Mouse (Mus musculus) ES-E14 (cell line): Measurements from ENCODE around the gene Abca13. TPM values are rescaled to one million over a fixed set of nuclear protein-coding genes. Genes with fewer than 3 reads are reported as not detected.
"Not testable (repeated sequence)": the region's sequence is repeated elsewhere in the genome, so short reads cannot be mapped to it uniquely, and the experiment has no call there.

Experiments used
- DNase-seq: peaks from one replicate; pipeline ENCODE4 v3.0.0-alpha.2; 2013; ENCODE audit warnings: low read depth, low spot score
- H3K27ac ChIP-seq: 2 replicates; pipeline ENCODE4 v1.5.1; 2012; ENCODE audit warnings: low read depth, mild to moderate bottlenecking, low read length, moderate library complexity, mixed read lengths; ENCODE audit not compliant: poor library complexity, insufficient read depth, severe bottlenecking
- H3K36me3 ChIP-seq: 2 replicates; pipeline ENCODE4 v1.6.1; 2012; ENCODE audit warnings: mild to moderate bottlenecking, low read length, moderate library complexity, mixed read lengths; ENCODE audit not compliant: control insufficient read depth, poor library complexity, insufficient read depth, severe bottlenecking
- H3K4me1 ChIP-seq, 2 experiments: fragments of 150-350 bp in 1 of 2; sonication (generic) in 1 of 2; 2 replicates each; pipeline ENCODE4 v1.6.1; 2012; ENCODE audit warnings: low read length in 2 of 2, mild to moderate bottlenecking in 1 of 2, mixed read lengths in 1 of 2; ENCODE audit not compliant: control insufficient read depth in 2 of 2, insufficient read depth in 2 of 2, poor library complexity in 1 of 2
- H3K4me3 ChIP-seq, 2 experiments: fragments of 150-350 bp in 1 of 2; sonication (generic) in 1 of 2; 2 replicates each; pipeline ENCODE4 v1.5.1; 2012; ENCODE audit warnings: low read length in 2 of 2, low read depth in 1 of 2, mild to moderate bottlenecking in 1 of 2, mixed read lengths in 1 of 2; ENCODE audit not compliant: insufficient read depth in 1 of 2, poor library complexity in 1 of 2, severe bottlenecking in 1 of 2
- H3K9ac ChIP-seq: 2 replicates; pipeline ENCODE4 v1.6.1; 2012; ENCODE audit warnings: low read depth, mild to moderate bottlenecking, low read length, mixed read lengths; ENCODE audit not compliant: poor library complexity, insufficient read depth, severe bottlenecking
- H3K9me3 ChIP-seq: fragments of 150-350 bp; sonication (generic); 2 replicates; pipeline ENCODE4 v1.6.1; 2012; ENCODE audit warnings: low read depth, mild to moderate bottlenecking, low read length; ENCODE audit not compliant: control insufficient read depth, insufficient read depth
- CHD2 ChIP-seq: IDR thresholded peaks from 2 replicates; pipeline ENCODE4 v1.6.1; 2014; ENCODE audit warnings: mild to moderate bottlenecking, low read depth, low read length, inconsistent platforms
- HCFC1 ChIP-seq: IDR thresholded peaks from 2 replicates; pipeline ENCODE4 v1.6.1; 2012; ENCODE audit warnings: low read length, inconsistent platforms, borderline replicate concordance; ENCODE audit not compliant: insufficient read depth
- MAFK ChIP-seq: IDR thresholded peaks from 2 replicates; pipeline ENCODE4 v1.6.1; 2014; ENCODE audit warnings: mild to moderate bottlenecking, low read depth, low read length, inconsistent platforms; ENCODE audit not compliant: insufficient read depth
- ZC3H11A ChIP-seq: IDR thresholded peaks from 2 replicates; pipeline ENCODE4 v1.6.1; 2012; ENCODE audit warnings: low read depth, mild to moderate bottlenecking, inconsistent platforms, low read length, borderline replicate concordance
- ZNF384 ChIP-seq: IDR thresholded peaks from 2 replicates; pipeline ENCODE4 v1.6.1; 2012; ENCODE audit warnings: low read depth, low read length, inconsistent platforms
- in situ Hi-C, 2 experiments: fragments of 600-800 bp; cut with MboI; formaldehyde crosslinking; loops; one replicate each; pipeline ENCODE4 v1.15.1; 2025; ENCODE audit warnings: low sequenced_read_pairs in 2 of 2, inconsistent platforms in 1 of 2; ENCODE audit not compliant: unreplicated experiment in 2 of 2
- total RNA-seq: library from RNA; depleted of rRNA; stranded (reverse); fragments of 300-350 nt; gene quantifications from 2 replicates; pipeline ENCODE4 v1.2.3, GENCODE M21; 2012

The Abca13 gene
- total RNA-seq, 1 experiment: 0.62 TPM

DNA sequence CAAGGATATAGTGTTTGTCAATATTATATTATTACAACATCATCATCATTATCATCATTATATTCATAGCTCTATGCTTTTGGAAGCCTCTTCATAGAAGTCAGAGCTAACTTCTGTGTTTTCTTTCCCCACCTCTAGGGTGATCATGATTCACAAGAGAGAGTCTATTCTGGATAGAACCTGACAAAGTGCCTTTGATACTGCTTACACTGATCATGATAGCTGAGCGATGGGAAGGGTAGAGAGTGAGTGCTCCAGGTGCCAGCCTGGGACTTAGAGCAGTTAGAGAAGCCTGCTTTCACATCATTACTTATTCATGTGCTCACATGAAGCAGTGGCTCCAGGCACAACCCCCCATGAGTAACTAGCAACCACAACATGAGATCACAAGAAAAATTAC, 280.7 kb downstream of the Abca13 start:
- H3K27ac ChIP-seq: no peak overlapping the region
- no peak overlapping the region for H3K4me3 ChIP-seq
- H3K36me3 ChIP-seq: no peaks in the 10 kb centered on the region
- TF ChIP-seq ZNF384: no peak
- TF ChIP-seq MAFK: no peak
- TF ChIP-seq CHD2: no peak
- TF ChIP-seq ZC3H11A: no peak
- TF ChIP-seq HCFC1: no peak
- in situ Hi-C loops: no loop called here
- no peak overlapping the region for H3K9ac ChIP-seq
- H3K4me1 ChIP-seq: no peaks in the 10 kb centered on the region
- no peak for DNase-seq
- no peaks in the 10 kb centered on the region for H3K9me3 ChIP-seq

GRCm38 (mm10) chr11:9481511-9481910, 289.8 kb downstream of the Abca13 start:
- no peak overlapping the region for H3K9ac ChIP-seq
- DNase-seq: peak; percentile 26
- TF ChIP-seq ZC3H11A (peak; percentile 89), CHD2 (no peak), MAFK (no peak), ZNF384 (no peak)
- H3K4me3 ChIP-seq: no peak overlapping the region
- no peaks in the 10 kb centered on the region for H3K9me3 ChIP-seq
- no peaks in the 10 kb centered on the region for H3K36me3 ChIP-seq
- H3K4me1 ChIP-seq: no peaks in the 10 kb centered on the region
- no peak overlapping the region for H3K27ac ChIP-seq
- in situ Hi-C loops: no loop called here

DNA sequence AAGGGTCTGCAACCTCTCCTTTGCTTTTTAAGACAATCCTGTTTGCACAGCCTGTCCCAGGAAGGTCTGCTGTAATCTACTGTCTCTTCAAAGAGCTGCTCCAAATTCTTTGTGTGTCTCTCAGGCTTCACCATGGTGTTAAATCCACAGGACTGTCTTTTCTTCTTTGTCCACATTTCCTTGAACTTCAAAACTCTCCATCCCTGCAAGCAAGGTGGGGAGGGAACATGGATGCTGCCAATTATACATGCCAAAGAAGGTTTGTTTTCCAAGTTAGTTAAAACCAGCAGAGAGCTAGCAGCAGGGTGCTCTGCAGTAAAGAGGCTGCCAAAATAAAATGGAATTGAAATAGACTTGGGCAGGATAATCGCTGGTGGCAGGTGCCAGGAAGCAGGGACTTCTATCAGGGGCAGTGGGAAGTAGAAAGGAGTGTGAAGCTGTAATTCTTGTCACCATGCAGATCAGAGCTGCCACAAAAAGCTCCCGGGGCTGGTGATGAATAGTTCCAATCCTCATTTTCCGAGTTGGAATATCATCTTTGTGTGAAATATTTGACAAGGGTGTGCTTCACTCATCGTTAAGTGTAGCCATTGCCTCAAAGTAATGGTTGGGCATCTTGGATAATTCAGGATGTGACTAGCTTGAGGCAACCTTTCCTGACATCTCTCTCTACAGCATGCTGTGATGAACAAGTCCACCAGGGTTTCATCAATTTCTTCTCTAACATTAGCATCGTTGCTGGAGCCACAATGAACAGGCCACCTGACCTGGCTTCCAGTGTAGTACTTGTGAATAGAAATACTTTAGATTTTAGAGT, 308.8 kb downstream of the Abca13 start:
- Histone ChIP-seq H3K9me3 (no peaks in the 10 kb centered on the region), H3K9ac (no peak overlapping the region), H3K4me3 (no peak overlapping the region), H3K36me3 (no peaks in the 10 kb centered on the region), H3K27ac (no peak overlapping the region), H3K4me1 (no peaks in the 10 kb centered on the region)
- TF ChIP-seq CHD2: no peak
- TF ChIP-seq MAFK: no peak
- TF ChIP-seq ZNF384: no peak
- TF ChIP-seq ZC3H11A: no peak
- no peak for TF ChIP-seq HCFC1
- no peak for DNase-seq
- in situ Hi-C loops: no loop called here

GRCm38 (mm10) chr11:9514966-9515365, 323.2 kb downstream of the Abca13 start:
- H3K27ac ChIP-seq, H3K9me3 ChIP-seq, in situ Hi-C loops, H3K36me3 ChIP-seq, H3K4me3 ChIP-seq, H3K9ac ChIP-seq, H3K4me1 ChIP-seq: not testable (repeated sequence)
- peak; percentile 22 for DNase-seq

GRCm38 (mm10) chr11:9528556-9528955, 336.8 kb downstream of the Abca13 start:
- Histone ChIP-seq H3K4me3 (no peak overlapping the region), H3K4me1 (no peaks in the 10 kb centered on the region), H3K36me3 (no peaks in the 10 kb centered on the region), H3K27ac (no peak overlapping the region), H3K9me3 (no peaks in the 10 kb centered on the region), H3K9ac (no peak overlapping the region)
- in situ Hi-C loops: no loop called here
- DNase-seq: no peak
- TF ChIP-seq MAFK (no peak), ZNF384 (no peak), CHD2 (no peak), ZC3H11A (no peak), HCFC1 (no peak)
